Mouse (Mus musculus) kidney, adult 2 months (tissue): ENCODE measurements around the gene Sult1a1. TPM values are rescaled to one million over a fixed set of nuclear protein-coding genes. Genes with fewer than 3 reads are reported as not detected.
A peak's percentile ranks its signal among the peaks of the same experiment; 100 is the strongest.

Source experiments
- DNase-seq: peaks from one replicate; pipeline ENCODE4 v3.0.0; 2021
- H3K27ac ChIP-seq: fragments of 200-500 bp; 2 replicates; pipeline ENCODE4 v1.5.1; 2012; ENCODE audit warnings: low read depth, low read length, control low read depth, inconsistent platforms; ENCODE audit not compliant: insufficient read depth
- H3K27me3 ChIP-seq: fragments of 200-500 bp; replicated peaks from 2 replicates; pipeline ENCODE4 v1.6.1; 2012; ENCODE audit warnings: mild to moderate bottlenecking, moderate library complexity, low read length, inconsistent platforms; ENCODE audit not compliant: control insufficient read depth, insufficient read depth
- H3K36me3 ChIP-seq: fragments of 200-500 bp; 2 replicates; pipeline ENCODE4 v1.6.1; 2012; ENCODE audit warnings: mild to moderate bottlenecking, moderate library complexity, low read length, inconsistent platforms; ENCODE audit not compliant: control insufficient read depth, insufficient read depth
- H3K4me1 ChIP-seq: fragments of 200-500 bp; 2 replicates; pipeline ENCODE4 v1.6.1; 2011; ENCODE audit warnings: low read length; ENCODE audit not compliant: control insufficient read depth, insufficient read depth
- H3K4me3 ChIP-seq: fragments of 200-500 bp; 2 replicates; pipeline ENCODE4 v1.5.1; 2011; ENCODE audit warnings: mild to moderate bottlenecking, low read depth, low read length, control low read depth; ENCODE audit not compliant: insufficient read depth
- CTCF ChIP-seq: fragments of 200-500 bp; conservative IDR thresholded peaks from 2 replicates; pipeline ENCODE4 v1.5.1; 2011; ENCODE audit warnings: low read depth, mild to moderate bottlenecking, control low read depth, low read length, moderate library complexity, mixed read lengths; ENCODE audit not compliant: insufficient read depth, insufficient read length
- POLR2A ChIP-seq: fragments of 200-500 bp; IDR thresholded peaks from one replicate; pipeline ENCODE4 v1.6.1; 2011; ENCODE audit warnings: low read depth, low read length, control low read depth
- WGBS: fragments of 180-500 bp; shearing (Covaris S2); methylation state at CpG from one replicate; pipeline ENCODE4 v1.1.7; 2018; 5-methylcytosine and 5-hydroxymethylcytosine counted together
- polyA plus RNA-seq: library from polyadenylated mRNA; depleted of rRNA; stranded (reverse); fragments of >200 nt; gene quantifications from 2 replicates; pipeline ENCODE4 v1.2.3, GENCODE M21; 2012; rRNA removed

The Sult1a1 gene
- polyA plus RNA-seq, 1 experiment, result 29.0 TPM

GRCm38 (mm10) chr7:126625369-126625768, 50.9 kb downstream of the Sult1a1 start:
- WGBS, result 23% methylated on average over 6 of the region's 6 CpGs
- Histone ChIP-seq H3K27ac (peak overlapping the region; percentile 74; the same call in 1 of the 2 replicates), H3K4me3 (peak overlapping the region; percentile 44), H3K36me3 (no peaks in the 10 kb centered on the region), H3K27me3 (no peaks in the 10 kb centered on the region), H3K4me1 (no peaks in the 10 kb centered on the region)
- no peak for TF ChIP-seq CTCF
- TF ChIP-seq POLR2A, result peak; percentile 19
- DNase-seq, result peak; percentile 86

DNA sequence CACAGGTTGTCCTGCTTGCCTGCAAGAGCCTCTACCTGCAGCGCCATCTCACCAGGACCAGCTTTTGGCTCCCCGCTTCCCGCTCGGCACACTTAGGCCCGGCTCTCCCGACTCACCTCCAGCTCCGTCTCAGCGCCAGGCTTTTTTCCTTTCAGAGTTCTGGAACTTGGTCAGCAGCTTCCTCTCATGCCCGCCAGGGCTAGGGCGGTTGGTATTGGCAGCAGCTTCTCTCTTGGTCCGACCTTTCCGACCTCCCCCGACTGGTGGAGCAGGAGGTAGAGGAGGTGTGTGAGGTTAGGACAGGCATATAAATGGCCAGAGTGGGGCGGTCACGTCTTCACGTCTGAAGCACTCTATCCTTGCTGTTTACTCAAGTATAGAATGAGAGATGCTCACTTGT, 51.5 kb downstream of the Sult1a1 start:
- H3K27me3 ChIP-seq, result no peaks in the 10 kb centered on the region
- H3K27ac ChIP-seq, result peak overlapping the region; percentile 74
- 64% methylated on average over 16 of the region's 16 CpGs for WGBS
- DNase-seq, result no peak
- H3K36me3 ChIP-seq, result no peaks in the 10 kb centered on the region
- H3K4me3 ChIP-seq, result peak overlapping the region; percentile 44
- no peak for TF ChIP-seq POLR2A
- TF ChIP-seq CTCF, result no peak
- H3K4me1 ChIP-seq, result no peaks in the 10 kb centered on the region

DNA sequence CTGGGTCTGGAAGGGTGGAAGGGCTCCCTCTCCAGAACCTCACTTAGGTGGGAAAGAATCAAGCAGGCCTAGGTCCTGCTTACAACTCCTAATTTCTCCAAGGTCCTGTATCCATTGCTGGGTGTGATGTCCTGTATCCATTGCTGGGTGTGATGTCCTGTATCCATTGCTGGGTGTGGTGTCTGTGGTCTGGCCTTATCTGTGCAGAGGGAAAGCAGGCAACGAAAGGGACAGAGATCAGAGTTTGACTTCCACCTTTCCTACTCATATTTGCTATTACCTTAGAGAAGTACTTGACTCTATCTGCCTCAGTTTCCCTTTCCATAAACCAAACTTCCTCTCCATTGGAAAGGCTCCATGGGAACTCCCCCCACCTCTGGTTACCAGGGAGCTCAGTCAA, 52.9 kb downstream of the Sult1a1 start:
- Histone ChIP-seq H3K27me3 (no peaks in the 10 kb centered on the region), H3K27ac (peak overlapping the region; percentile 14; the same call in 1 of the 2 replicates), H3K4me1 (no peaks in the 10 kb centered on the region), H3K4me3 (no peak overlapping the region), H3K36me3 (no peaks in the 10 kb centered on the region)
- WGBS, result 90% methylated on average over 1 of the region's 1 CpGs
- DNase-seq, result no peak
- TF ChIP-seq POLR2A (no peak), CTCF (no peak)

Other genes with a start within 250 kb of the Sult1a1 start
- 24.7 and 25.7 TPM in 2 replicates for gene Rabep2, start 247.7 kb downstream of the Sult1a1 start, polyA plus RNA-seq
- 0.35 and 144 TPM in 2 replicates for gene Atp2a1, start 213.3 kb downstream of the Sult1a1 start, polyA plus RNA-seq
- gene Sh2b1, start 201.0 kb downstream of the Sult1a1 start, polyA plus RNA-seq, result 62.8 and 71.7 TPM in 2 replicates
- gene Tufm, start 189.1 kb downstream of the Sult1a1 start, polyA plus RNA-seq, result 219 and 227 TPM in 2 replicates
- 70.6 and 90.5 TPM in 2 replicates for gene Atxn2l, start 173.0 kb downstream of the Sult1a1 start, polyA plus RNA-seq
- gene Eif3c, start 110.0 kb downstream of the Sult1a1 start, polyA plus RNA-seq, result 105 TPM in 2 replicates
- 1.2 and 1.5 TPM in 2 replicates for gene Apobr, start 91.5 kb downstream of the Sult1a1 start, polyA plus RNA-seq
- gene Cln3, start 90.6 kb downstream of the Sult1a1 start, polyA plus RNA-seq, result 117 and 120 TPM in 2 replicates
- gene Il27, start 81.5 kb downstream of the Sult1a1 start, polyA plus RNA-seq, result 0.13 TPM in 1 of 2 replicates, not detected in the other
- gene Nupr1, start 45.6 kb downstream of the Sult1a1 start, polyA plus RNA-seq, result 29.2 and 36.4 TPM in 2 replicates
- gene Sgf29, start 27.1 kb downstream of the Sult1a1 start, polyA plus RNA-seq, result 28.1 and 34.7 TPM in 2 replicates
- 63.9 and 67.2 TPM in 2 replicates for gene Bola2, start 19.0 kb upstream of the Sult1a1 start, polyA plus RNA-seq
- gene Slx1b, start 19.4 kb upstream of the Sult1a1 start, polyA plus RNA-seq, result 13.1 and 17.2 TPM in 2 replicates
- 22.7 and 71.6 TPM in 2 replicates for gene Coro1a, start 31.4 kb upstream of the Sult1a1 start, polyA plus RNA-seq
- gene Mapk3, start 83.2 kb upstream of the Sult1a1 start, polyA plus RNA-seq, result 210 and 216 TPM in 2 replicates
- 58.2 and 61.4 TPM in 2 replicates for gene Gdpd3, start 89.9 kb upstream of the Sult1a1 start, polyA plus RNA-seq
- 290 and 371 TPM in 2 replicates for gene Ypel3, start 100.5 kb upstream of the Sult1a1 start, polyA plus RNA-seq
- 2.1 and 2.2 TPM in 2 replicates for gene Tbx6, start 105.1 kb upstream of the Sult1a1 start, polyA plus RNA-seq
- 135 and 145 TPM in 2 replicates for gene Ppp4c, start 116.1 kb upstream of the Sult1a1 start, polyA plus RNA-seq
- gene Fam57b, start 121.2 kb upstream of the Sult1a1 start, polyA plus RNA-seq, result 4.2 and 6.3 TPM in 2 replicates
- gene 4930451I11Rik, start 155.2 kb upstream of the Sult1a1 start, polyA plus RNA-seq, result 0.46 TPM in 1 of 2 replicates, not detected in the other
- 0.15 and 0.33 TPM in 2 replicates for gene Doc2a, start 171.0 kb upstream of the Sult1a1 start, polyA plus RNA-seq
- 4.2 and 6.6 TPM in 2 replicates for gene Hirip3, start 185.5 kb upstream of the Sult1a1 start, polyA plus RNA-seq
- gene Ino80e, start 185.9 kb upstream of the Sult1a1 start, polyA plus RNA-seq, result 39.6 and 47.0 TPM in 2 replicates
- 56.5 and 75.2 TPM in 2 replicates for gene Taok2, start 208.3 kb upstream of the Sult1a1 start, polyA plus RNA-seq
- 90.8 and 113 TPM in 2 replicates for gene Tmem219, start 246.5 kb upstream of the Sult1a1 start, polyA plus RNA-seq